Mouse (Mus musculus) forebrain, embryonic 13.5 days (tissue): ENCODE measurements around the gene Igf2bp1. TPM values are rescaled to one million over a fixed set of nuclear protein-coding genes. Genes with fewer than 3 reads are reported as not detected.

Experiments
- ATAC-seq: fragments of 200-750 bp; cut with Nextera tagmentation; 2 replicates; pipeline ENCODE4 v1.8.0; 2017
- H3K27ac ChIP-seq: fragments of 300-500 bp; sonication (generic); 2 replicates; pipeline ENCODE4 v1.5.1; 2015; ENCODE audit warnings: inconsistent platforms, mild to moderate bottlenecking, moderate library complexity
- H3K27me3 ChIP-seq: fragments of 300-500 bp; sonication (generic); 2 replicates; pipeline ENCODE4 v1.6.1; 2015; ENCODE audit warnings: mild to moderate bottlenecking, inconsistent platforms
- H3K36me3 ChIP-seq: fragments of 300-500 bp; sonication (generic); 2 replicates; pipeline ENCODE4 v1.6.1; 2015; ENCODE audit warnings: mild to moderate bottlenecking, inconsistent platforms; ENCODE audit not compliant: poor library complexity, severe bottlenecking
- H3K4me1 ChIP-seq: fragments of 300-500 bp; sonication (generic); 2 replicates; pipeline ENCODE4 v1.6.1; 2015; ENCODE audit warnings: inconsistent platforms
- H3K4me2 ChIP-seq: fragments of 300-500 bp; sonication (generic); 2 replicates; pipeline ENCODE4 v1.6.1; 2015; ENCODE audit warnings: inconsistent platforms, mild to moderate bottlenecking, moderate library complexity
- H3K4me3 ChIP-seq: fragments of 300-500 bp; sonication (generic); 2 replicates; pipeline ENCODE4 v1.5.1; 2015; ENCODE audit warnings: mild to moderate bottlenecking, inconsistent platforms
- H3K9ac ChIP-seq: fragments of 300-500 bp; sonication (generic); 2 replicates; pipeline ENCODE4 v1.6.1; 2015; ENCODE audit warnings: mild to moderate bottlenecking, inconsistent platforms
- H3K9me3 ChIP-seq: fragments of 300-500 bp; sonication (generic); replicated peaks from 2 replicates; pipeline ENCODE4 v1.6.1; 2016; ENCODE audit warnings: inconsistent platforms
- WGBS: fragments of 180-500 bp; shearing (Covaris S2); methylation state at CpG from one replicate; pipeline ENCODE4 v1.1.7; 2015; 5-methylcytosine and 5-hydroxymethylcytosine counted together
- polyA plus RNA-seq: library from polyadenylated mRNA; unstranded; fragments of >200 nt; fragmentation: Nextera tagmentation; extraction: Ambion mirVana; gene quantifications from 2 replicates; pipeline ENCODE4 v1.2.1, GENCODE M21; 2015

Gene Igf2bp1
- polyA plus RNA-seq, 1 experiment from 2014 or later = 53.4 TPM

GRCm38 (mm10) chr11:95982475-95982874 lies 23.3 kb downstream of the Igf2bp1 start:
- H3K4me2 ChIP-seq = no peak overlapping the region
- peaks cover 27% of the 10 kb centered on the region for H3K36me3 ChIP-seq
- H3K27ac ChIP-seq = no peak overlapping the region
- no peak for ATAC-seq
- 38% methylated on average over 1 of the region's 1 CpGs for WGBS
- no peak overlapping the region for H3K9ac ChIP-seq
- H3K4me1 ChIP-seq = peaks cover 22% of the 10 kb centered on the region
- no peak overlapping the region for H3K4me3 ChIP-seq
- no peaks in the 10 kb centered on the region for H3K27me3 ChIP-seq
- H3K9me3 ChIP-seq = no peaks in the 10 kb centered on the region

GRCm38 (mm10) chr11:95981804-95982203 lies 23.9 kb downstream of the Igf2bp1 start:
- no peak overlapping the region for H3K27ac ChIP-seq

GRCm38 (mm10) chr11:95980762-95981418 lies 24.9 kb downstream of the Igf2bp1 start:
- no peak overlapping the region for H3K9ac ChIP-seq
- no peak overlapping the region for H3K4me2 ChIP-seq
- ATAC-seq = no peak
- H3K36me3 ChIP-seq = peaks cover 38% of the 10 kb centered on the region
- no peaks in the 10 kb centered on the region for H3K27me3 ChIP-seq
- H3K4me3 ChIP-seq = no peak overlapping the region
- no peak overlapping the region for H3K27ac ChIP-seq
- no peaks in the 10 kb centered on the region for H3K9me3 ChIP-seq
- H3K4me1 ChIP-seq = peaks cover 19% of the 10 kb centered on the region
- WGBS = 62% methylated on average over 8 of the region's 8 CpGs

More at GRCm38 (mm10) chr11:95981804-95982203, 23.9 kb downstream of the Igf2bp1 start:
- Histone ChIP-seq H3K36me3 (peaks cover 33% of the 10 kb centered on the region), H3K4me3 (no peak overlapping the region), H3K27me3 (no peaks in the 10 kb centered on the region), H3K4me1 (peaks cover 19% of the 10 kb centered on the region), H3K9ac (no peak overlapping the region), H3K9me3 (no peaks in the 10 kb centered on the region), H3K4me2 (no peak overlapping the region)
- no peak for ATAC-seq
- 83% methylated on average over 12 of the region's 12 CpGs for WGBS

- Histone ChIP-seq H3K27ac (no peak overlapping the region), H3K4me2 (no peak overlapping the region), H3K9me3 (no peaks in the 10 kb centered on the region), H3K36me3 (peaks cover 62% of the 10 kb centered on the region), H3K4me3 (no peak overlapping the region), H3K4me1 (peaks cover 13% of the 10 kb centered on the region), H3K27me3 (no peaks in the 10 kb centered on the region), H3K9ac (no peak overlapping the region)
- WGBS = 92% methylated on average over 3 of the region's 3 CpGs
- ATAC-seq = no peak
Observed at GRCm38 (mm10) chr11:95978487-95978886, 27.3 kb downstream of the Igf2bp1 start.

GRCm38 (mm10) chr11:95976290-95976689 lies 29.4 kb downstream of the Igf2bp1 start:
- 94% methylated on average over 2 of the region's 2 CpGs for WGBS
- Histone ChIP-seq H3K9me3 (no peaks in the 10 kb centered on the region), H3K4me1 (no peaks in the 10 kb centered on the region), H3K4me2 (no peak overlapping the region), H3K36me3 (peaks cover 82% of the 10 kb centered on the region), H3K9ac (no peak overlapping the region), H3K27me3 (no peaks in the 10 kb centered on the region), H3K4me3 (no peak overlapping the region), H3K27ac (no peak overlapping the region)
- no peak for ATAC-seq

GRCm38 (mm10) chr11:95975694-95976093 lies 30.0 kb downstream of the Igf2bp1 start:
- Histone ChIP-seq H3K4me3 (no peak overlapping the region), H3K27ac (no peak overlapping the region), H3K4me2 (no peak overlapping the region), H3K4me1 (no peaks in the 10 kb centered on the region), H3K36me3 (peaks cover 88% of the 10 kb centered on the region), H3K9ac (no peak overlapping the region), H3K27me3 (no peaks in the 10 kb centered on the region), H3K9me3 (no peaks in the 10 kb centered on the region)
- 94% methylated on average over 5 of the region's 5 CpGs for WGBS
- ATAC-seq = no peak

- Histone ChIP-seq H3K4me1 (no peaks in the 10 kb centered on the region), H3K36me3 (peaks cover 98% of the 10 kb centered on the region), H3K9ac (no peak overlapping the region), H3K9me3 (no peaks in the 10 kb centered on the region), H3K4me2 (no peak overlapping the region), H3K4me3 (no peak overlapping the region), H3K27me3 (no peaks in the 10 kb centered on the region), H3K27ac (no peak overlapping the region)
- WGBS = 85% methylated on average over 6 of the region's 6 CpGs
- ATAC-seq = no peak
Observed at GRCm38 (mm10) chr11:95973187-95973586, 32.6 kb downstream of the Igf2bp1 start.

GRCm38 (mm10) chr11:95963304-95963703 lies 42.4 kb downstream of the Igf2bp1 start:
- Histone ChIP-seq H3K36me3 (peaks cover 90% of the 10 kb centered on the region), H3K9me3 (no peaks in the 10 kb centered on the region), H3K27ac (no peak overlapping the region), H3K4me2 (no peak overlapping the region), H3K4me1 (no peaks in the 10 kb centered on the region), H3K9ac (no peak overlapping the region), H3K27me3 (no peaks in the 10 kb centered on the region), H3K4me3 (no peak overlapping the region)
- ATAC-seq = no peak
- 77% methylated on average over 7 of the region's 7 CpGs for WGBS

- no peak for ATAC-seq
Observed at GRCm38 (mm10) chr11:95959152-95959551, 46.6 kb downstream of the Igf2bp1 start.

GRCm38 (mm10) chr11:95958251-95958650 lies 47.5 kb downstream of the Igf2bp1 start:
- no peak overlapping the region for H3K27ac ChIP-seq
- no peak overlapping the region for H3K4me2 ChIP-seq
- H3K27me3 ChIP-seq = no peaks in the 10 kb centered on the region
- ATAC-seq = no peak
- H3K9me3 ChIP-seq = no peaks in the 10 kb centered on the region
- H3K9ac ChIP-seq = no peak overlapping the region
- 64% methylated on average over 9 of the region's 9 CpGs for WGBS
- 0 out of 2 replicates have a peak, but pooled peaks cover 4% of the 10 kb centered on the region for H3K4me1 ChIP-seq
- no peak overlapping the region for H3K4me3 ChIP-seq
- H3K36me3 ChIP-seq = peaks cover 42% of the 10 kb centered on the region

More at GRCm38 (mm10) chr11:95959152-95959551, 46.6 kb downstream of the Igf2bp1 start:
- 60% methylated on average over 6 of the region's 6 CpGs for WGBS
- Histone ChIP-seq H3K4me2 (no peak overlapping the region), H3K4me1 (0 out of 2 replicates have a peak, but pooled peaks cover 4% of the 10 kb centered on the region), H3K4me3 (no peak overlapping the region), H3K9me3 (no peaks in the 10 kb centered on the region), H3K36me3 (peaks cover 49% of the 10 kb centered on the region), H3K27ac (no peak overlapping the region), H3K9ac (no peak overlapping the region), H3K27me3 (no peaks in the 10 kb centered on the region)

- no peak overlapping the region for H3K27ac ChIP-seq
- 65% methylated on average over 7 of the region's 7 CpGs for WGBS
- no peak overlapping the region for H3K9ac ChIP-seq
- H3K4me3 ChIP-seq = no peak overlapping the region
- no peaks in the 10 kb centered on the region for H3K9me3 ChIP-seq
- 0 out of 2 replicates have a peak, but pooled peaks cover 4% of the 10 kb centered on the region for H3K4me1 ChIP-seq
- no peak overlapping the region for H3K4me2 ChIP-seq
- H3K36me3 ChIP-seq = peaks cover 35% of the 10 kb centered on the region
- ATAC-seq = no peak
- no peaks in the 10 kb centered on the region for H3K27me3 ChIP-seq
Observed at GRCm38 (mm10) chr11:95957407-95957806, 48.3 kb downstream of the Igf2bp1 start.

GRCm38 (mm10) chr11:95953313-95953712 lies 52.4 kb downstream of the Igf2bp1 start:
- ATAC-seq = no peak
- Histone ChIP-seq H3K27ac (no peak overlapping the region), H3K36me3 (no peaks in the 10 kb centered on the region), H3K9me3 (no peaks in the 10 kb centered on the region), H3K4me2 (no peak overlapping the region), H3K27me3 (no peaks in the 10 kb centered on the region), H3K4me1 (0 out of 2 replicates have a peak, but pooled peaks cover 4% of the 10 kb centered on the region), H3K9ac (no peak overlapping the region), H3K4me3 (no peak overlapping the region)
- 91% methylated on average over 5 of the region's 5 CpGs for WGBS
